Mouse (Mus musculus): ENCODE measurements around the gene Timeless.
"Not testable (repeated sequence)": the region's sequence is repeated elsewhere in the genome, so short reads cannot be mapped to it uniquely, and the experiment has no call there.

Timeless gene

DNA sequence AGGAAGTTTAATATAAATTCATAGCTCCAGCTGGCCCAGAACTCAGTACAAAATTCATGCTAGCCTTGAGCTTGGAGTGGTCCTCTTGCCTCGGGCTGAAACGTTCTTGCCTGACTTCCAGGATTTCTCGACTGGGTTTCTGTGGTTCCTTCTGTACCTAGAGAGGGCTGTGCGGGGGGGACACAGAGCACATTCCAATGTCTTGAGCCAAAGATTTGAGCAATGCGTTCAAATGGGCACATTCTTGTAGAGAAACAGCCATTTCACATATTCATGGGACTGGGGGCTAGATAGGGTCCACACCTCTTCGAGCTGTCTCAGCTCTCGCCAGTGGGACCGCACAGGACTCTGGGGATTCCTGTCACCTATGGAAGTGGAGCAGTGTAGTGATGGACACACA lies 24.1 kb downstream of the Timeless start:
- peak; percentile 52 for DNase-seq (ENCODE audit: low read depth)

DNA sequence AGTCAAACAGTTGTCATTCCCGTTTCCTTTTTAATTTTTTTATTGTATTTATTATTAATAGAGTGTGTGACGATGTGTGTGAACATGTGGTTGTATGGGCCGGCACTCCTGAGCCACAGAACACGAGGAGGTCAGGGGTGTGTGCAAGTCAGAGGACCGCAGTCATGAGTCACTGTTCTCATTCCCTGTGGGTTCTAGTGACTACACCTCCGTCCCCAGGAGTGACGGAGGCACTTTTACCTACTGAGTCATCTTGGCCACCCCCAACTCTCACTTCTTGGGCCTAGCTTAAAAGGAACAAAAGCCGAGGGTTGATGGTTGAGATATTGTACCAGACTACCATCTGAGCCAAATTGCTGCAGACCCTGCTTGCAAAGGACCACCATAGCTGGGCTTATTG lies 24.5 kb downstream of the Timeless start:
- peak; percentile 63 for DNase-seq (ENCODE audit: low read depth)

GRCm38 (mm10) chr10:128258953-128259352 lies 27.1 kb downstream of the Timeless start:
- peak; percentile 37 for DNase-seq (ENCODE audit: low read depth)

DNA sequence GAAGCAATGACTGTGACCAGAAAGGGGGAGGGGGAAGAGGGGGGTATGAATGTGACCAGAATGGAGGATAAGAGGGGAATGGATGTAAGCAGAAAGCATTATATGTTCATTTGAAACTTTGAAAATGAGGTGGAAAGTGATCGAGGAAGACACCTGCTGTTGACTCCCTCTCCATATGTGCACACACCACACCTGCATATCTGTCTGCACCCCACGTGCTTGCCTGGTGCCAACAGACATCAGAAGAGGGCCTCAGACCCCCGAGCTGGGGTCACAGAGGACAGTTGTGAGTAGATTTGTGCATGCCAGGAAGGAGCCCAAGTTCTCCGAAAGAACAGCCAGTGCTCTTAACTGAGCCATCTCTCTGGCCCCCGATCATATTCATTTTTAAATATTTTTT lies 28.1 kb downstream of the Timeless start:
- no peak for DNase-seq (ENCODE audit: low read depth)

GRCm38 (mm10) chr10:128260376-128260775 lies 28.5 kb downstream of the Timeless start:
- DNase-seq (ENCODE audit: low read depth) = not testable (repeated sequence)

DNA sequence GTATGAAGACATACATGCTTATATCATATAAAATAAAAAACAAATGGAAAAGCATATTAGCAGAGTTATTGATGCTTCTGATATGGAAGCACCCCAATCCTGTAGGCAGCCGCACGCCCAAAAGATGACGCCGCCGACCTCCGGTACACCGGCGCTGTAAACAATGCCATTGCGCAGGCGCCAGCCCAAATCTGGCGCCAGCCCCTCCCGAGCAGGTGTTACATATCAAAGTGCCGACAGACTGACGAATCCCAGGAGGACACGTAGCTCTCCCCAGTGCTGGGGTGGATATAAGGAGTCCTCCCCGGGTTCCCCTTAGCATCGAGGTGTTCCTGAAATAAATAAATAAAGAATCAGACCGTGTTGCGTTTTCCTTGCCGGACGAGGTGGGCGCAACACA lies 30.4 kb downstream of the Timeless start:
- DNase-seq (ENCODE audit: low read depth) = no peak

- DNase-seq (ENCODE audit: low read depth) = no peak
Observed at GRCm38 (mm10) chr10:128263393-128264310, 31.8 kb downstream of the Timeless start.

DNA sequence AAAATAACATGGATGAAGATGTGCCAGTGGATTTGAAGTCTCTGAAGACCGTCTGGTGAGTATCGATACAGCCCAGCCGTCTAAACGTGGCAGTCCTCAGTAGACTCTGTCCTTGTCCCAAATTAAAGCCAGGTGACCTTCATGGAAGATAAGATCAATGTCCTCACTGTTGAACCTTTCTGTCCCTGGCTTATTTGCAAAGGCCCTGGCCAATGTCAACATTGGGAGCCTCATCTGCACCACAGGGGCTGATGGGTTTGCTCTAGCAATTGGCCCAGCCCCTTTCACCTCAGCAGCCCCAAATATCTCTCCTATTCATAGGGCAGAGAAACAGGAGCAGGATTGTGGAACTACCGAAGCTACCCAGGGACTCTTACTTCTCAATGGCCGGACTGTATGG lies 36.5 kb downstream of the Timeless start, which contains the start of gene Apof:
Gene Apof (plus strand): TSS at position 301 of the 400 bp plus-strand sequence.
- no peak for DNase-seq (ENCODE audit: low read depth)

DNA sequence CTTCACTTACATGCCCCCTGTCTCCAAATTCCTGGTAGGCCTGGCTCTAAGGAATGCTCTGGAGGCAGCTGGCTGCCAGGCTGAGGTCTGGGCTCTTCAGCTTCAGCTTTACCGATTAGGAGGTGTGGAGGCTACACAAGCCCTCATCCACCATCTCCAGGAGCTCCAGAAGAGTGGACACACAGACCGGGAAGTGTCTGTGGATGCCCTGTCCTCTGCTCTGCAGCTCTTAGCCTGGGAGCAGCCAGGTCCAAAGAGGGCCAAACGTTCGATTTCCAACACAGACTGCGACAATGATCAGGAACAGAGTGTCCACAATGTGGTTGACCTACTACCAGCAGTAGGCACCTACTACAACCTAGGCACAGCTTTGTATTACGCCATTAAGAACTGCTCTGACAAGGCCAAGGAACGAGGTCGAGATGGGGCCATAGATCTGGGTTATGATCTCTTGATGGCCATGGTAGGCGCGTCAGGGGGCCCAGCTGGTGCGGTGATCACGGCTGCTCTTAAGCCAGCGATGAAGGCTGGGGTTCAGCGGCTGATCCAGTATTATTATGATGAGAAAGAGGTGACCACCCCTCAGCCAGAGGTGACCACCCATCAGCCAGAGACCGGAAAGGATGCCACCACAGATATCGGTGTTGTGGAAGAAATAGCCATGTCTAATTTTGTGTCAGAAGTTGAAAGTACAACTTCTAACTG lies 37.5 kb downstream of the Timeless start:
- DNase-seq (ENCODE audit: low read depth) = no peak

DNA sequence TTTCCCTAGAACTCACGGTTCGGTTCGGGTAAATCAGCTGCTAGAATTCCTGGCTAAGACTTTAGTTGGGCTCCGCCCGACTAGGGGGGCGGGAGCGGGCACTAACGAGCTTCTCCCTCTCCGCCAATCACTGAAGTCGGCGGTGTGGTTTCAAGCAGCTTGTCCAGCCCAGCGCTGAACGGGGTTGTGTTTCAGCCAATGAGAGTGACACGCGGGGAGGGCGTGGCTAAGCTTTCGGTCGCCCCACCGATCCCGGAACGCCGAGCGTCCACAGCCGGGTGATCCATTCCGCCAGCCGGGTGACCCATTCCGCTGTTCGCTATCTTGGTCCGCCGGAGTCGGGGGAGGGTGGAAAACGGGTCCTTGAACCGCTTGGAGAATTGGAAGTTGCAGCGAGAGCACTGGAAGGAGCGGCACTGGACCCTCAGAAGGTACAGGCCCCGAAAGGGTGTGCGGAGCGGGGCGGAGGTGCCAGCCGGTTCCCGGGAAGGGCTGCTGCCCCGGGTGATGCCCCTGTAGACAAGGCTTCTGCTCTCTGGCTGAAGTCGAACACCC lies 38.5 kb downstream of the Timeless start, which contains the start of gene Stat2:
Gene Stat2 (plus strand): TSS at position 273 of the 555 bp plus-strand sequence.
- peak; percentile 100 for DNase-seq (ENCODE audit: low read depth)

- peak; percentile 49 for DNase-seq (ENCODE audit: low read depth)
Observed at GRCm38 (mm10) chr10:128270866-128271265, 39.0 kb downstream of the Timeless start.

GRCm38 (mm10) chr10:128271883-128272282 lies 40.0 kb downstream of the Timeless start:
- DNase-seq (ENCODE audit: low read depth) = no peak

DNA sequence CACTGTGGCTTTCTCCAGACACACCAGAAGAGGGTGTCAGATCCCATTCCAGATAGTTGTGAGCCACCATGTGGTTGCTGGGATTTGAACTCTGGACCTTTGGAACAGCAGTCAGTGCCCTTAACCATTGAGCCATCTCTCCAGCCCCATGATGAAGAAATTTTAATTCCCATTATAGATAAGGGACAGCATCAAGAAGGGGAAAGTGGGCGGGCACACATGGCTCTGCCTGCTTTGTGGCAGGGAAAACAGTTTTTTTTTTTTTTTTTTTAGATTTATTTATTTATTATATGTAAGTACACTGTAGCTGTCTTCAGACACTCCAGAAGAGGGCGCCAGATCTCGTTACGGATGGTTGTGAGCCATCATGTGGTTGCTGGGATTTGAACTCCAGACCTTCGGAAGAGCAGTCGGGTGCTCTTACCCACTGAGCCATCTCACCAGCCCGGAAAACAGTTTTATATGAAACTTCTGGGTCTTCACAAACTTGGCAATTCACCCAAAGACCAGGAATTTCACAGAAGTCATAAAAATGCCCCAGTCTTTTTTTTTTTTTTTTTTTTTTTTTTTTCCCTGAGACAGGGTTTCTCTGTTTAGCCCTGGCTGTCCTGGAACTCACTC lies 41.1 kb downstream of the Timeless start:
- DNase-seq (ENCODE audit: low read depth) = not testable (repeated sequence)

GRCm38 (mm10) chr10:128275374-128275773 lies 43.5 kb downstream of the Timeless start:
- DNase-seq (ENCODE audit: low read depth) = not testable (repeated sequence)

- DNase-seq (ENCODE audit: low read depth) = no peak
Observed at GRCm38 (mm10) chr10:128278158-128278557, 46.3 kb downstream of the Timeless start.

DNA sequence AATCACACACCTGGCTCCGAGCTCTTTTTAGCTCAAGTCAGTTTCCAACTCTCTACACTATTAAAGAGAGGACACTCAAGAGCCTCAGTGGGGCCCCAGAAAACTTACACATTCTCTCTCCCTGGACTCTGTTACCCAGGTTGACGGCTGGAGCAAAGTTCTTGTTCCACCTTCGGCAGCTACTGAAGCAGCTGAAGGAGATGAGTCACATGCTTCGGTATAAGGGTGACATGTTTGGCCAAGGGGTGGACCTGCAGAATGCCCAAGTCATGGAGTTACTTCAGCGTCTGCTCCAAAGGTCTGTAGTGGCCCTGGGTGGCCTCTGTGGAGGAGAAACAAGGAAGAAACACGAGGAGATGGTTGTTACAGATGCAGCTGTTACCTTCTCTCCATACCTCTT lies 49.1 kb downstream of the Timeless start:
- DNase-seq (ENCODE audit: low read depth) = no peak

GRCm38 (mm10) chr10:128281682-128282081 lies 49.8 kb downstream of the Timeless start:
- no peak for DNase-seq (ENCODE audit: low read depth)

- DNase-seq (ENCODE audit: low read depth) = no peak
Observed at GRCm38 (mm10) chr10:128282886-128283450, 51.1 kb downstream of the Timeless start.

DNA sequence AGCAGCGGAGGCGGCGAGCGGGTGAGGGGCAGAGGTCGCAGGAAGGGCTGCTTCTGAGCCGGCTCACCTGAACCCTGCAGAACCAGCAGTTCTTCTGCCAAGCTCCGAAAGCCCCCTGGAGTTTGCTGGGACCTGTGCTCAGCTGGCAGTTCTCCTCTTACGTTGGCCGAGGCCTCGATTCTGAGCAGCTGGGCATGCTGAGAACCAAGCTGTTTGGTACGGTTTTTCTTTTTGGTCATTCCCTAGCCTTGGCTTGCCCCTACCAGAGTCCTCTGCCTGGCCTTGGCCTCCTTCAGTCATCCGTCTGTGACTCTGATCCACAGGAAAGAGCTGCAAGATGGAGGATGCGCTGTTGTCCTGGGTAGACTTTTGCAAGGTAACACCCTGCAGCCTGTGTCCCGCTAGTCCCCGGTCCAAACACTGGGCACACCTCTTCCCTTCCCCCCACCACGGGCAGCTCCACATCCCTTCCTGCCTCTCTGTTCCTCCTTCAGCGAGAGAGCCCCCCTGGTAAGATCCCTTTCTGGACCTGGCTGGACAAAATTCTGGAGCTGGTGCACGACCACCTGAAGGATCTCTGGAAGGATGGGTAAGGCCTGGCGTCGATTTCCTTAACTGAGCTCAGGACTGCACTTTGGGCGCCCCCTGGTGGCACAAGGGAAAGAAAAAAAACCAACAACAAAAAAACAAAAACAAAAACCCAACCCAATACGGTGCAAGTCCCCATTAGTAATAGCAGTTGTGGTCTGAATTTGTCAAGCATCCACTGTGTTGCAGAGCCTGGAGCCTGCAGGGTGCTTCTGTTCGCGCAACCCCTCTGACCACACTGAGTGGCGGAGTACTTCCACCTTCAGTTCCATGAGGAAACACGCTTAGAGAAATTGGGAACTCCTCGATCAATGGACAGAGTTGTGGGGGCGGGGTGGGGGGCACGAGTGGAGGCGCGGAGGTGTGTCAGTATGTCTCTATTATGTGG lies 52.0 kb downstream of the Timeless start:
- peak; percentile 90 for DNase-seq (ENCODE audit: low read depth)

GRCm38 (mm10) chr10:128290594-128290993 lies 58.7 kb downstream of the Timeless start:
- not testable (repeated sequence) for DNase-seq (ENCODE audit: low read depth)
